Comparison of ENCODE assay signal across 28 mouse cellular contexts in the genomic region with DNA sequence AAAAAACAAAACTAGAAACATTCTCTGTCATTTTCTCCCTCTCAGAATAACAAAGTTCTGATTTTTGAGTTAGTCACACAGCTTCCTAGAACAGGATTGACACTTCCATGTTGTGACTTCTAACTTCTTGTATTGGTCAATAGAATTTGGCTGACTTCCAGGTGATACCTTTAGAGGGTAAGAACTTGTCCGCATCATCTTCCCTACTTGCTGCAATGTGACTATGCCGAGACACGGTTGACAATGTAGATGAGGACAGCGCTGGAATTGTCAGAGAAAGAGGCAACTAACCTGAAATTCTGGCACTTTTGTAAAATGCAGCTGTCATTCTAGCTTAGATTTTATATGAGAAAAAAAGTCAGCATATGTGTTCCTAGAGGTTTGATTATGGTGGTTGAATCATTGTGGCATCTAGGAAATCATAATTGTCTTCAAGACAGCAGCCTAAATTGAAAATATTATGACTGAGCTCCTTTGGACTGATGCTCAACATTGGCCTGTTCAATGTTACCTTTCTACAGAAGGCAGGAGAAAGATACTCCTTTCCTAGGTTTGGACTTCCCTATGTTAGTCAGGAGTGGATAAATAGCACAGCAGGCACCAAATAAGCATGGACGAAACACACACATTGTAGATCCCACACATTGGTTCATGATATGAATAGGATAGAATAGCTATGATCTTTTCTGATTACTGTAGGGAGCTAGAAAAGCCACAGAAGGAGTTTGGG. TPM values are rescaled to one million over a fixed set of nuclear protein-coding genes. Genes with fewer than 3 reads are reported as not detected.
"Had no signal": no experiment of that assay in that cellular context is flagged by ENCODE, and none has a peak within 500 bp of the region (broad histone marks: within the 10 kb centered on the region; RNA-seq: fewer than 3 reads in every experiment).

No protein-coding gene starts in this region.

- H3K27me3 ChIP-seq: liver, embryonic 15.5 days; lung, embryonic 15.5 days; midbrain, embryonic 12.5 days; midbrain, embryonic 15.5 days; neural tube, embryonic 13.5 days had no signal

- H3K4me3 ChIP-seq: layer of hippocampus, adult 2 months; left cerebral cortex, adult 2 months; liver, embryonic 15.5 days; lung, embryonic 15.5 days; midbrain, embryonic 12.5 days; midbrain, embryonic 15.5 days; myocyte; neural tube, embryonic 13.5 days had no signal

- H3K9ac ChIP-seq: liver, embryonic 15.5 days; lung, embryonic 15.5 days; midbrain, embryonic 12.5 days; midbrain, embryonic 15.5 days; neural tube, embryonic 13.5 days had no signal

- H3K27ac ChIP-seq: left cerebral cortex, adult 2 months; lung, embryonic 15.5 days; midbrain, embryonic 12.5 days; midbrain, embryonic 15.5 days; neural tube, embryonic 13.5 days had no signal

- H3K4me1 ChIP-seq: midbrain, embryonic 12.5 days; midbrain, embryonic 15.5 days; neural tube, embryonic 13.5 days had no signal

- H3K9me3 ChIP-seq: liver, embryonic 15.5 days; lung, embryonic 15.5 days; midbrain, embryonic 12.5 days; midbrain, embryonic 15.5 days; neural tube, embryonic 13.5 days had no signal

- DNase-seq: kidney, adult 8-10 months; kidney, postnatal 14 days; layer of hippocampus, adult 9-11 months; lung, adult 18-20 months; lung, postnatal 10 days; lung, postnatal 4 days; thymus, adult 18-20 months; thymus, postnatal 36 days had no signal

- H3K36me3 ChIP-seq: liver, embryonic 15.5 days; lung, embryonic 15.5 days; midbrain, embryonic 12.5 days; midbrain, embryonic 15.5 days; neural tube, embryonic 13.5 days had no signal

RNA-seq across cellular contexts. Expression of a gene that starts 34.6 kb away (rescaled TPM):
- polyA plus RNA-seq: myocyte had no signal

RNA-seq across cellular contexts. Expression of a gene that starts 44.3 kb away (rescaled TPM):
- total RNA-seq: layer of hippocampus, adult 2 months; layer of hippocampus, postnatal 25 days; left cerebral cortex, adult 2 months; left cerebral cortex, postnatal 10 days; left cerebral cortex, postnatal 36 days; liver, adult 2 months; monocyte, adult 5-6 weeks had no signal
- polyA plus RNA-seq: intestine, postnatal 0 days; kidney, embryonic 16.5 days; large intestine, adult 2 months; limb, embryonic 11.5 days; liver, embryonic 15.5 days; lung, embryonic 15.5 days; midbrain, embryonic 12.5 days; midbrain, embryonic 15.5 days; myocyte; neural tube, embryonic 13.5 days; small intestine, adult 2 months; stomach, embryonic 16.5 days; testis, adult 2 months had no signal
